Mouse (Mus musculus) adrenal gland, postnatal 10 days (tissue): Measurements from ENCODE around the gene Mr1. TPM values are rescaled to one million over a fixed set of nuclear protein-coding genes. Genes with fewer than 3 reads are reported as not detected.

Source experiments
- DNase-seq: peaks from one replicate; pipeline ENCODE4 v3.0.0; 2021; ENCODE audit warnings: mixed read lengths
- total RNA-seq, 2 experiments: library from RNA; stranded (reverse); gene quantifications; 2 replicates each; pipeline ENCODE4 v1.2.3; 2021

Gene Mr1
- total RNA-seq, 2 experiments from 2014 or later = 13.4 to 18.6 TPM

- no peak for DNase-seq
These were observed 49.9 kb downstream of the Mr1 start for GRCm38 (mm10) chr1:155096620-155097261.

- DNase-seq = no peak
These were observed 52.5 kb downstream of the Mr1 start for GRCm38 (mm10) chr1:155093971-155094707.

- peak; percentile 54 for DNase-seq
These were observed 53.3 kb downstream of the Mr1 start for GRCm38 (mm10) chr1:155093145-155093791.

GRCm38 (mm10) chr1:155091842-155092800 is 54.5 kb downstream of the Mr1 start:
- DNase-seq = peak; percentile 69

GRCm38 (mm10) chr1:155091374-155091841 is 55.2 kb downstream of the Mr1 start:
- no peak for DNase-seq

GRCm38 (mm10) chr1:155090736-155091135 is 55.9 kb downstream of the Mr1 start:
- DNase-seq = no peak

- DNase-seq = no peak
These were observed 56.3 kb downstream of the Mr1 start for GRCm38 (mm10) chr1:155090327-155090726.

GRCm38 (mm10) chr1:155088847-155089603 is 57.6 kb downstream of the Mr1 start:
- no peak for DNase-seq

- DNase-seq = no peak
These were observed 58.6 kb downstream of the Mr1 start for GRCm38 (mm10) chr1:155088046-155088445.

GRCm38 (mm10) chr1:155086893-155087292 is 59.7 kb downstream of the Mr1 start:
- no peak for DNase-seq

- no peak for DNase-seq
These were observed 60.2 kb downstream of the Mr1 start for GRCm38 (mm10) chr1:155086416-155086815.

- no peak for DNase-seq
These were observed 61.8 kb downstream of the Mr1 start for GRCm38 (mm10) chr1:155084839-155085238.

- peak; percentile 97 for DNase-seq
These were observed 63.0 kb downstream of the Mr1 start for GRCm38 (mm10) chr1:155083271-155084265.

- no peak for DNase-seq
These were observed 63.7 kb downstream of the Mr1 start for GRCm38 (mm10) chr1:155082965-155083268.

GRCm38 (mm10) chr1:155082158-155082964 is 64.3 kb downstream of the Mr1 start:
- DNase-seq = no peak

GRCm38 (mm10) chr1:155077675-155078074 is 68.9 kb downstream of the Mr1 start:
- DNase-seq = no peak
